Mouse (Mus musculus): ENCODE measurements at regions not wholly inside any gene's neighbourhood (a gene's known extent, or its start where the extent isn't known, plus 50 kb on each side); places are given as distances from the start of the nearest gene placed in this dataset.

DNA sequence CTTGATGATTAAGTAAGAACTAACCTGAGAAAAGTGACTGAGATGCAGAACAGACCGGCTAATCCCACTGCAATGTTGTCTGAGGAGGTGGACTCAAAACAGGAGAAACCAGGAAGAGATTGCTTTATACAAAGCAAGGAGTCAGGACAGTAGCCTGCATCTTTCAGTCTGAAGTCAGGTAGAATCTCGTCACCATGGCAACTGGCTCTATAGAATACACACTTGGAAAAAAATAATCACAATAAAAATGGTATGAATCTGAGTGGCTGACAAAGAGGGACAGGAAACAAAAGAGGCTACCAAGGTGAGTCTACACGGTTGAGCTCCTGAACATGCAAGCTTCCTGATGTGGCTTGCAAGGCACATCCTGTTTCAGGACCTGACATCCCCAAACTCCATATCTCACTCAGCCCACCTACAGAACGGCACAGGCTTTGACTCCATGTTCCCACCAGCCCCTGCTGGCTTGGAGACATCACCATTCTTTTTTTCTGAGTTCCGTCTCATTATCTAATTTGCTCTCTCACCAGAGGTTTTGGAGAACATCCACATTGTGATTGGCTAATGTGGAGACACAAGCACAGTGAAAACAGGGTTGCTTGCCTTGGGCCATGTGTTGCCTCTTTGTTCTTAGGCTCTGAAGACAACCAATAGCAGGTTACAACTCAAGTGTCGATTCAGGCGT, 179.7 kb upstream of the Map1b start:
- WGBS = 76% methylated on average over 7 of the region's 7 CpGs

DNA sequence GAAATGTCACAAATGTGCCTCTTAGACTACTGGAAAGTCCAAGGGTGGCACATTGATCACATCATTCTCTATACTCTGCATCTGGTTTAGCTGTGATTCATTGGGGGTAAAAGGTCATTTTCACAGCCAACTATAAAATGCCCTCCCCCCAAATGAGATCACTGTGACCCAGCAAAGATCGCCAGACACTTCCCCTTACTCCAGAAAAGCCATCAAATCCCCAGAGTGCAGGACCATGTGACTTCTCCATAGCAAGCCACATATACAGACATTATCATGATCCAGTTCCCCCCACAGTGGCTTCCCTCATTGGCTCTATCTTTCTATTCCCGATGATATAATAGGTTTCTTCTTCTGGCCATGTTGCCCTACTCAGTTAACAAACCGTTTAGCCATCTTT, 163.6 kb upstream of the Map1b start:
- DNase-seq (ENCODE audit: low spot score) (no peak), ATAC-seq (ENCODE audit: low FRiP score, low read depth) (no peak)
- no peak for TF ChIP-seq POLR2A (IDR thresholded peaks at IDR 0.05; ENCODE audit: borderline replicate concordance, extremely low read depth, insufficient read depth, insufficient read length)
- Histone ChIP-seq H3K9ac (ENCODE audit: low read depth, low read length, severe bottlenecking) (no peak overlapping the region), H3K4me1 (ENCODE audit: control insufficient read depth, insufficient read depth, low read length) (no peaks in the 10 kb centered on the region), H3K27me3 (ENCODE audit: control insufficient read depth, insufficient read depth, low read length) (no peaks in the 10 kb centered on the region), H3K9me3 (ENCODE audit: control insufficient read depth, low read length) (0 out of 2 replicates have a peak, but pooled peaks cover 3% of the 10 kb centered on the region), H3K4me3 (replicated peaks; ENCODE audit: low read length) (no peak overlapping the region), H3K36me3 (ENCODE audit: control insufficient read depth, insufficient read depth, low read length) (no peaks in the 10 kb centered on the region), H3K27ac (replicated peaks; ENCODE audit: low read depth, low read length) (no peak overlapping the region), H3K4me2 (replicated peaks; ENCODE audit: low read depth, low read length, severe bottlenecking) (no peak overlapping the region)
- 76% methylated on average over 3 of the region's 3 CpGs for WGBS

More for the DNA sequence above, 179.7 kb upstream of the Map1b start:
- no peaks in the 10 kb centered on the region for H3K27me3 ChIP-seq (ENCODE audit: control insufficient read depth, insufficient read depth, low read length)
- no peak overlapping the region for H3K4me3 ChIP-seq (replicated peaks; ENCODE audit: low read length)
- DNase-seq (ENCODE audit: low spot score) (no peak), ATAC-seq (ENCODE audit: low FRiP score, low read depth) (no peak)
- H3K36me3 ChIP-seq (ENCODE audit: control insufficient read depth, insufficient read depth, low read length) = no peaks in the 10 kb centered on the region
- TF ChIP-seq POLR2A (IDR thresholded peaks at IDR 0.05; ENCODE audit: borderline replicate concordance, extremely low read depth, insufficient read depth, insufficient read length) = no peak
- no peaks in the 10 kb centered on the region for H3K9me3 ChIP-seq (ENCODE audit: control insufficient read depth, low read length)
- no peak overlapping the region for H3K4me2 ChIP-seq (replicated peaks; ENCODE audit: low read depth, low read length, severe bottlenecking)
- H3K27ac ChIP-seq (replicated peaks; ENCODE audit: low read depth, low read length) = no peak overlapping the region
- 0 out of 2 replicates have a peak, but pooled peaks cover 3% of the 10 kb centered on the region for H3K4me1 ChIP-seq (ENCODE audit: control insufficient read depth, insufficient read depth, low read length)
- H3K9ac ChIP-seq (ENCODE audit: low read depth, low read length, severe bottlenecking) = no peak overlapping the region

DNA sequence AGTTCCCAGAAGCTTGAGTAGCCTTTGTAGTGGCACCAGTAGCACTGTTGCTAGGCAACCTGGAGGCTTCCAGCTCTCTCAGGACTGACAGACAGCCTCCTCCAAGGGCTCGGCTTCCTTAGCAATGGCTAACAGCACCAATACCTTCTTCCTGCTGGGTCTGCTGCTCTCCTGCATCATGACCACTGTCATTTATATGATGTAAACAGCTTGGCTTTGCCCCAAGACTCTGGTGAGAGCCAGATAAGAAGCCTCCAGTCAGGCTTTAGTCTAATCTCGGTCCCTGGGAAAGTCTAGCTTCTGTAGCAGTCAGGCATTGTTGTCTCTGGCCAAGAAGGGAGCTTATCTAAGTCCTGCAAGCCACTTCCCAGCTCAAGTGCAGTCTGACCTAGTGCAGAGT, 163.1 kb upstream of the Map1b start:
- H3K9ac ChIP-seq (ENCODE audit: low read depth, low read length, severe bottlenecking) = no peak overlapping the region
- H3K4me2 ChIP-seq (replicated peaks; ENCODE audit: low read depth, low read length, severe bottlenecking) = no peak overlapping the region
- no peak for TF ChIP-seq POLR2A (IDR thresholded peaks at IDR 0.05; ENCODE audit: borderline replicate concordance, extremely low read depth, insufficient read depth, insufficient read length)
- ATAC-seq (ENCODE audit: low FRiP score, low read depth) (no peak), DNase-seq (ENCODE audit: low spot score) (no peak)
- no peaks in the 10 kb centered on the region for H3K4me1 ChIP-seq (ENCODE audit: control insufficient read depth, insufficient read depth, low read length)
- H3K36me3 ChIP-seq (ENCODE audit: control insufficient read depth, insufficient read depth, low read length) = no peaks in the 10 kb centered on the region
- 53% methylated on average over 2 of the region's 2 CpGs for WGBS
- no peak overlapping the region for H3K27ac ChIP-seq (replicated peaks; ENCODE audit: low read depth, low read length)
- H3K4me3 ChIP-seq (replicated peaks; ENCODE audit: low read length) = no peak overlapping the region
- 0 out of 2 replicates have a peak, but pooled peaks cover 3% of the 10 kb centered on the region for H3K9me3 ChIP-seq (ENCODE audit: control insufficient read depth, low read length)
- no peaks in the 10 kb centered on the region for H3K27me3 ChIP-seq (ENCODE audit: control insufficient read depth, insufficient read depth, low read length)

DNA sequence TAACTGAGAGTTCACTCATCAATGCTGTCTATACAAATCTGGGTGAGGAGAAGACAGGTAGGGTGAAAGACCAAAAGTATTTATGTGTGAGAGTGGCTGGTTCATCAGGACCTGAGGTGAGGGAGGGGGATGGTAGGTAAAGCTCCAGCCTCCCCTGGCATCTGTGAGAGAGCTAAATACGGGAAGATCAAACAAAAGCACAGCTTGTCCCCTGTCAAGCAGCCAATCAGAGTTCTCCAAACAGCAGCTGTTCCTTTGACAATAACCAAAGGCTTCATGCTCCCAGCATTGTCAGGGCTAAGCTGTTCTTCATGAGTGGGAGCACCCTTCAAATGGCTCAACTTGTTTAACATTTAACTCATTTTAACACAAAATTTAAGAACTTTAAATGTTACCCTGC, 160.1 kb upstream of the Map1b start:
- 7% methylated on average over 1 of the region's 1 CpGs for WGBS
- Histone ChIP-seq H3K27me3 (ENCODE audit: control insufficient read depth, insufficient read depth, low read length) (no peaks in the 10 kb centered on the region), H3K9ac (ENCODE audit: low read depth, low read length, severe bottlenecking) (no peak overlapping the region), H3K4me2 (replicated peaks; ENCODE audit: low read depth, low read length, severe bottlenecking) (no peak overlapping the region), H3K4me1 (ENCODE audit: control insufficient read depth, insufficient read depth, low read length) (no peaks in the 10 kb centered on the region), H3K36me3 (ENCODE audit: control insufficient read depth, insufficient read depth, low read length) (no peaks in the 10 kb centered on the region), H3K27ac (replicated peaks; ENCODE audit: low read depth, low read length) (no peak overlapping the region), H3K4me3 (replicated peaks; ENCODE audit: low read length) (no peak overlapping the region), H3K9me3 (ENCODE audit: control insufficient read depth, low read length) (0 out of 2 replicates have a peak, but pooled peaks cover 3% of the 10 kb centered on the region)
- DNase-seq (ENCODE audit: low spot score) (no peak), ATAC-seq (ENCODE audit: low FRiP score, low read depth) (no peak)
- TF ChIP-seq POLR2A (IDR thresholded peaks at IDR 0.05; ENCODE audit: borderline replicate concordance, extremely low read depth, insufficient read depth, insufficient read length) = no peak

DNA sequence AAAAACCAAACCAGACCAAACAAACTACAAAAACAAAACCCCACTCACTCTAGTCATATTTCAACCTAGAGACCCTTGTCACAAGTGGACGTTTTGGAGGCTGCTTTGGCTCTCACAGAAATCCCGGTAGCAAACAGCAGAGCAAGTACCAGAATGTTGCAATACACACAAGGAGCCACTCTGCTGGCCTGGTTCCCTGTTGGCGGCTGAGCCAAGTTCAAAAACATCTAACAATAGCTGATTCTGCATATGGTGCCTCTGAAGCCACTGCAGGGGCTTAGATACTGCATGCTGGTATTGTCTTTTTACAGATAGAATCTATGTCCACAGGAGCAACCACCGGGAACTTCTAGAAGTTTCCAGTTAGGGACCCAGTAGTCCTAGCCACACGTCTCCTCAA, 159.6 kb upstream of the Map1b start:
- no peaks in the 10 kb centered on the region for H3K27me3 ChIP-seq (ENCODE audit: control insufficient read depth, insufficient read depth, low read length)
- no peak overlapping the region for H3K9ac ChIP-seq (ENCODE audit: low read depth, low read length, severe bottlenecking)
- no peaks in the 10 kb centered on the region for H3K36me3 ChIP-seq (ENCODE audit: control insufficient read depth, insufficient read depth, low read length)
- ATAC-seq (ENCODE audit: low FRiP score, low read depth) = no peak
- WGBS = 73% methylated on average over 5 of the region's 5 CpGs
- no peak for DNase-seq (ENCODE audit: low spot score)
- no peaks in the 10 kb centered on the region for H3K4me1 ChIP-seq (ENCODE audit: control insufficient read depth, insufficient read depth, low read length)
- H3K4me3 ChIP-seq (replicated peaks; ENCODE audit: low read length) = no peak overlapping the region
- 0 out of 2 replicates have a peak, but pooled peaks cover 3% of the 10 kb centered on the region for H3K9me3 ChIP-seq (ENCODE audit: control insufficient read depth, low read length)
- H3K27ac ChIP-seq (replicated peaks; ENCODE audit: low read depth, low read length) = no peak overlapping the region
- no peak for TF ChIP-seq POLR2A (IDR thresholded peaks at IDR 0.05; ENCODE audit: borderline replicate concordance, extremely low read depth, insufficient read depth, insufficient read length)
- H3K4me2 ChIP-seq (replicated peaks; ENCODE audit: low read depth, low read length, severe bottlenecking) = no peak overlapping the region

Data from limb, embryonic 14.5 days (tissue).